Mouse (Mus musculus): ENCODE data around the gene Aanat.

GRCm38 (mm10) chr11:116549273-116550038 lies 36.8 kb upstream of the Aanat start:
- TF ChIP-seq CTCF (IDR thresholded peaks at IDR 0.05; ENCODE audit: low read depth) (no peak), EP300 (optimal IDR thresholded peaks at IDR 0.05) (no peak)

Data from stomach, postnatal 0 days (tissue).